Mouse (Mus musculus): ENCODE measurements around the gene Gtf2a1.
"Not testable (repeated sequence)": the region's sequence is repeated elsewhere in the genome, so short reads cannot be mapped to it uniquely, and the experiment has no call there.

Gtf2a1 gene

DNA sequence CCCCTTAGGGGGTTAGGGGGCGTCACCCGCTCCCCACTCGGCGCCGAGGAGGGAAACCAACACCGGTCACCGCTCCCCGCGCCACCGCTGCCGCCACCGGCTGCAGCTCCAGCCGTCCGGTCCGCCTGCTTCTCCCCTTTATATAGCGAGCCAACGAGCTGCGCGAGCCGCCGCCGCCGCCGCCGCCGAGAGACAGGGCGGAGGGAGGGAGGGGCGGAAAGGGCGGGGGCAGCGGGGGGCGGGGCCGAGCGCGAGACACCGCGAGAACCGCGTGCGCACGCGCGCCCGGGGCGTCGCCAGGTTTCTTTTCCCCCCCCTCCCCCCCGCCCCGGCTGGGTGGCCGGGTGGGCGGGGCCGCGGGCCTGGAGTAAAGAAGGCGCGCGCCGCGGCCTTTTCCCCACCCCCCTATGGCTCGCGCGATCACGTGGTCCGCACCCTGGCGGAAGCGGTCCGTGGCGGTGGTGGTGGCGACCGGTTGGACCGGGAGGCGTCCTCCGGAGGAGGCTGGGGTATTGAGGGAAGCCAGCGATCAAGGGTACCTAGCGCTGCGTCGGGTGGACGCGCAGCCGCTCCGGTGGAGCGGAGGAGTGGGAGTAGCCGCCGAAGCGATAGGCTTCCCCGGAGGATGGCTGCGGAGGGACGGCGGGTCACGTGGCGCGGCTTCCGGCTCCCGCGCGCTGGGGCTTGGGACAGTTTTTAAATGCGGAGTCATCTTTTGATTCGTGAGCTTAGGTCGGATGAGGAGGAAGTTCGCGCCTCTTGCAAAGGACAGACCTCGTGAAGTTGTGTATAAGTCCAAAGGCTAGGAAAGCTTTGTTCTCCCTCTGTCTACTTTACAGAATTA is at the start of gene Gtf2a1:
Gene Gtf2a1, minus strand, starts transcription at position 641 of the 844 bp plus-strand sequence.
- DNase-seq (ENCODE audit: low spot score): peak; percentile 98

DNA sequence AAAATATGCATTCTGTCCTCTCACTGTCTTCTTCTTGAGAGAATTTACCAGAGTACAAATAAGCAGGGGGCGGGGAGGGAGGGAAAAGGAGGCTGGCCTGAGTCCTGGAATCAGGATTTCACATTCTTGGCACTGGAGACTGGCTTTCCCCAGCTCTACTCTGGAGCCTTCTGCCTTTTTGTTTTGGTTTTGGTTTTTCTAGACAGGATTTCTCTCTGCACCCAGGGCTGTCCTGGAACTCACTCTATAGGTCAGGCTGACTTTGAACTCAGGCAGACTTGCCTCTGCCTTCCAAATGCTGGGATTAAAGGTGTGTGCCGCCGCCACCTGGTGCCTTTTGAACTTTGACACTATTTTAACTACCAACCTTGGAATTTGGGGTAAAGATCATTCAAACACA is 48.1 kb upstream of the Gtf2a1 start:
- DNase-seq (ENCODE audit: low spot score): no peak

DNA sequence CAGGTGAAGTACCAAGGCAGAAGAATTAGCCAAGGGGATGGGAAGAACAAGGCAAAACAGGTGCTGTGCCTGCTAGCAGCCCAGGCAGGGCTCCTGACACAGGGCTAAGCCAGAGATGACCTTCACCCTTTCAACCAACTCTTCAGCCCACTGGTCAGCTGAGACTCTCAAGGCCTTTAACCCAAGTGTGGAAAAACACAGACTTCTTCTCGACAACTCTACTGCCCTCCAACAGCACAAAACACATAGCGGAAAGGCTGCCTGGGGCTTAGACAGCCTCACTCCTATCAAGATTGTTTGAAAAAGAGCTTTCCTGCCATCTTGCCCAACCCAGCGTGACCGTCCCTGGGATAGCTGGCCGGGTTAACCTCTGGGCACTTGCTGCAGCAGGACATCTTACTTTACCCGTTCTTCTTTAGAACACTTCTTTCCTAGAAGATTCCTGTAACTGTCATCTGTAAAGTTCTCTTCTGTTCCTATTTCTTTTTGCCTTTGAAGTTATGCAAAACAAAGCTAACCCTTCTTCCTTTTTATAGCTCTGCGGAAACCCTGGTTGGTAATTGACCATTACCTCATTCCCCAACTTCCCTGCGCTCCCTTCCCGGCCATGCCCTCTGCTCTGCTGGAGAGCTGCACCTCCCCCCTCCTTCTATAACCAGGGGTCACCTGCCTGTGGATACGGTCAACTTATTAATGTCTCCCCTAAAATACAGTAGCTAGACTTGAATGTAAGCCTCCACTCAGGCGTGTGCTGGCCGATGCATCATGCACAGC is 47.0 kb upstream of the Gtf2a1 start:
- no peak for DNase-seq (ENCODE audit: low spot score)

DNA sequence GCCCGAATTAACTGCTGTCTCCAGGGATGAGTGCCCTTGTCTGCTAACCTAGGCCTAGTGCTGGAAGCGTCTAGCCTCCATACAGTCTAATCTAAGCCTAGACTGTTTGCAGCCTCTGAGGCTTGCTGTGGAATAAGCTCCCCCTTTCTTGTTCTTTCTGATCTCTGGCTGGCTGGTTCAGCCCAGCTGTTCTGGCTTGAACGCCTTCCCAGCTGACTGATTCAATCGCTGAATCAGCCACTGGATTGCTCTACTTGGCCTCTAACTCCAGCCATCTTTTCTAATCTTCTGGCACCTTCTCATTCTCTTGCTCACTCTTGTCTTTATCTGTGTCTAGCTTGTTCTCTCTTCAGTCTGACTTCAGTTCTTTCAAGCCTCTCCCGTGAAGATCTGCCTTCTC is 36.2 kb upstream of the Gtf2a1 start:
- DNase-seq (ENCODE audit: low spot score): no peak

DNA sequence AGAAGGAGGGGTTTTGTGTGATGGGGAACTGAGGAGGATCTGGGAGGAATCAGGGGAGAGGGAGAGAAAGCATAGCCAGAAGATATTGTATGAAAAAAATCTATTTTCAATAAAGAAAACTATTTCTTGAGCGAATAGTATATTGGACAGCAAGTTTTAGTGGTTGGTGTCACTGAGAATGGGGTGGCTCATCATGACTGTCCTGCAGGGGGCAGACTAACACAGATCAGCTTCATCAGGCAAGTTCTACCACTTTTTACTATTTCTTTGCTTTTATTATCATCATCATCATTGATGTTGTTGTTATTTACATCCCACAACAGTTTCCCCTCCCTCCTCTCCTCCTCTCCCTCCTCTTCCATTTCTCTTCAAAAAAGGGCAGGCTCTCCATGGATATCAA is 34.7 kb upstream of the Gtf2a1 start:
- DNase-seq (ENCODE audit: low spot score): no peak

DNA sequence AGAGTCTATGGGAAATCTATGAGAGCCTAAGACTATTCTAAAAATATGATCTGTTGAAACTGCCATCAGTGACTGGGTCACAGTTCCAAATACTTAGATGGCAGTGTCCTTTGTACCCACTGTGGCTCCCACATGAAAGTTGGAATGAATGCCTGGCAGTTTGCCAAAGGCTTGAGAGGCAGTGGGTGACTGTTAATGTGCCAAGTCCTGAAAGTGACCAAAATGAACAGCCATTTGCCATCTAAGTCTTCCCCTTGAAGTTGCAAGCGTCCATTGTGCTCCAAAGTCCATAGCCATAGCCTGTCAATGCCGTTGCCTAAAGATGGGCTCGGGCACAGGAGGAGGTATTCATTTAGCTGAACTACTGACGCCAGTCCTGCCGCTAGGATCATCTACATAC is 19.1 kb upstream of the Gtf2a1 start:
- no peak for DNase-seq (ENCODE audit: low spot score)

DNA sequence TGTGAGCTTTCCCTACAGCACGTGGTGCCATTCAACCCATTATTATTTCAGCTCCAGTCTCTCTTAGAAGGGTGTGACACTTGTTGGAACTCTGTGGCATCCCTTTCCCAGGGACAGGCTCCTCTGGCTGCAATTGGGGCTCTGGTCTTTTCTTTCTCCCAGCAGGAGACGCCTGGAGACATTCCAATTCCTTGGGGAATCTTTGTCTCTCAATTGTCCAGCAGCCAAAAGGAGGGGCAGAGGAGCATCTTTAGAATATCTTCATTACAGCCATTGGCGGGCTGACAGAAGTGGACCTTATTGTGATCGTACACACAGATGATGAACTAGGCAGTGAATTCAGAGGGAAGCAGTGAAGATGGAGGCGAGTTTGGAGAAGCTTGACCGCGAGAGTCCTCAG is 17.4 kb upstream of the Gtf2a1 start:
- DNase-seq (ENCODE audit: low spot score): no peak

DNA sequence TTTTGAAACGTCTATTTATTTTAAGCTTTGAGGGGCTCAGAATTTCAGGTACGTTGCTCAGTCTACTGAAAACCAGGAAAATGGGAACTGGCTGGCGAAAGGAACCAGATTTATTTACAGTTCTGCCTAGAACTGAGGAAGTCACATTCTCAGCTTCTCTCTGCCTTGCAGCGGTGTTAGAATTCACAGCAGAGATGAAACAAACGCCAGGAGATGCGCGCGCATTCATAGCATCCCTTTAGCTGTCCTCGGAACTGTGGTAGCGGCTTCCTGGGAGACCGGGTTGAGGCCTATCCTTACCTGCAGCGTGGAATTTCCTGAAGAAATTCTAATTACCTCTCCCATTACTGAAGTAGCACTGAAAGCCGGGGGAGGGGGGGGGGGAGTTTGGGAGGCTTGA is 16.4 kb upstream of the Gtf2a1 start:
- DNase-seq (ENCODE audit: low spot score): no peak

DNA sequence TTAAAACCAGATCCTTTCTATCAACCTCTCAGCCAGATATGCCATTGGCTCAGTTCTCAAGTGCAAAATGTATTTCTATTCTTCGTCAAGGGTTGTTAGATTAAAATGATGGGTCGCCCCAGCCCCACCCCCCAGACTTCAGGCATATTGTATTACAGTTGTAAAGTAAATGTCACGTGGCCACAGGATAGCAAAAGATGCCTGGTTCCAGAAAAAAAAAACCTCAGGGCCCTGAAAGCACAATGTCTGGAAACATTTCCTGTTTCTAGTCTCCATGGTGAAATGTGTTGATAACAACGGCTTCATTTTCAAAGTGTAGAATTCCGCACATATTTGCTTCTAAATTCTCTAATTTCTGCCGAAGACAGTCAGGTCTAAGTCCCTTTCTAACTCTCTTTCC is 14.3 kb upstream of the Gtf2a1 start:
- DNase-seq (ENCODE audit: low spot score): no peak

DNA sequence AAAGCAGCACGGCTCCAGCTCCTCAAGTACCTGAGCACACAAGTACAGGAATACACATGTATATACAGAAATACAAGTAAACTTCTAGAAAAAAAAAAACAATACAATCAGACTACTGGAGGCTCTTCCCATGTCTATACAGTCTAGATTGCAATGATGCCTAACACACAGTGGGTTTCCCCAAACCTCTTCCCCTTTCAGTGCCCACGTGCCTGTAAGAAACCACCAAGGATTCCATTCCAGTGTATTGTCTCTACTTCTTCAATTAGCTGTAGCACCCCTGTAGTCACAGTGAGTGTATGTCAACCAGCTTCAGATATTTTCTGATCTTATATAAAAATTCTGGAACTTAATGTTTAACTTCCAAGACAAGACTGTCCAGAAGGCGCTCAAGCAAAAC is 1.8 kb upstream of the Gtf2a1 start:
- DNase-seq (ENCODE audit: low spot score): no peak

DNA sequence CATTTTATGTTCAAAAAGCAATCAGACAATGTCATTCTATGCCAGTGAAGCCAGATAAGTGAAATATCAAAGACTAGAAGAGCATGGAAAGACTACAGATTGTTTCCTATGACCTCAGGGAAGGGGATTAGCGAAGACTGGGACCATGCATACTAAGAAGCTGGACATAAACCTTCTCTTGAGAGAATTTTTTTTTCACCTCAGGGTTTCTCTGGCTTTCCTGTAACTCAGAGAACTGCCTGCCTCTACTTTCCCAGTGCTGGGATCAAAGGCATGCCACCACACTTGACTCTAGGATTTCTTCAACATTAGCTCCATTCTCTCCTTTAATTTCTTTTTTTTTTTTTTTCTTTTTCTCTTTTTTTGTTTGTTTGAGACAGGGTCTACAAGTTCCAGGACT is 904 bp upstream of the Gtf2a1 start:
- no peak for DNase-seq (ENCODE audit: low spot score)

DNA sequence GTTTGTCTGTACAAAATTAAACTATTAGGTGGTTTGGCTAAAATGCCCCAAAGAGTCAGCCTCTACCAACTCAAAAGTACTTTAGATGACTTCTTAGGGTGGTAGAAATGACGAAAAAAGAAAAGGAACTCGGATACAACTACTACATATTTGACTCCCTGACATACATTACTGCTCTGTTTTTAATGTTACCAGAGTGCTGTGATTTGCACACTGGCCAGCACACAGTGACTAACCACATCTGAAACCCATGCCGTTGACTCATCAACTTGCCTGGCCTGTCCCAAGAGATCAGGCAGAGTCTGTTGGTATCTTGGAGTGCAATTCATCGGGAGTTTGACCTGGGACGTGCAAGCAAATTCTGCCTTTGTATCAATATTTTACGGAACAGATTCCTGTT is 429 bp upstream of the Gtf2a1 start:
- DNase-seq (ENCODE audit: low spot score): no peak

DNA sequence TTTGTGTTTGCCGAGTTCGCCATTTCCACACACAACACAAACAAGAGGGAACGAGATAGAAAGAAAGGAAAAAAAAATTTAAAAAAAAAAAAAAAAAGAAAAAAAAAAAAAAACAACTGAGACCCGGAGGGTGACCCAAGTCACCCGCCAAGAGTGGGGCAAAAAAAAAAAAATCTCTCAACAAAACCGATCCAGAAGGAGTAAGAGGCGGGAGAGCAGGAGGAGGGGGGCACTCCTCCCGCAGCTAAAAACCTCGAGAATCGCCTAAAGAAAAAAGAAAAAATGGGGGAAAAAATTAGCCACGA is 793 bp downstream of the Gtf2a1 start:
- DNase-seq (ENCODE audit: low spot score): no peak

DNA sequence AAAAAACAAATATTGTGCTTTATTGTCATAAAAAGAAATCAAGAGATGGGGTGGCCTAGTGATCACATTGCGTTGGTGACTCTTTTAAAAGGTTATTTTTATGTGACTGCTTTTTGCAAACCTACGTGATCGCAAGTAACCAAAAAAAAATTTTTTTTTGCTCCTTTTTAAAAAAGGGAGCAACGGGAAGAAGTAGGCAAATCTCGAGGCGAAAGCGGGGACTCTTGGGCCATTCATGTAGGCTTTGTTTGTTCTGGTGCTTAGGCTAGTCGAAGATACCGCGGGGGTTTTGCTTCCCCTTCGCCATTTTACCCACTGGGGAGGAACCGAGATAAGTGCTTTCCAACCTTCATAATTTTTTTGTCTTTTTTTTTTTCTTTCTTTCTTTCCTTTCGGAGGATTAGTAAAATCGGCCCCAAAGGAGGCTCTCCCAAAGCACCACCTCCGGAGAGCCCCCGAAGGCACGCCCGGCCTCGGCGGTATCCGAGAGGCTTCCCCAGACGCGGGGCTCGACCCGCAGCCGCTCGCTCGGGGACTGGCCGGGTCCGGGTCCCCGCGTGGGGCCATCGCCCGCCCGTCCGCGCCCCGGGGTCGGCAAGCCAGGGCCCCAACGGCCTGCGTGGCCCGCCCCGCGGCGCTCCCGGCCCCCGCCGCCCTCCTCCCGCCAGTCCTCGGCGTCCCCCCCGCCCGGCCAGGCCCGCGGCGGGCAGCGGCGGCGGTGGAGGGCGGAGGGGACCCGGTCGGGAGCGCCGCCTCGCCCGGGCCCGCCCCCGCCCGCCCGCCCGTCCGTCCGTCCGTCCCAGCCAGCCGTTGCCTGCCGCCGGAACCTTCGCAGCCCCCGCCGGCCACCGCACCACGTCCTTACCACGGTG is 1.4 kb downstream of the Gtf2a1 start:
- DNase-seq (ENCODE audit: low spot score): peak; percentile 76

DNA sequence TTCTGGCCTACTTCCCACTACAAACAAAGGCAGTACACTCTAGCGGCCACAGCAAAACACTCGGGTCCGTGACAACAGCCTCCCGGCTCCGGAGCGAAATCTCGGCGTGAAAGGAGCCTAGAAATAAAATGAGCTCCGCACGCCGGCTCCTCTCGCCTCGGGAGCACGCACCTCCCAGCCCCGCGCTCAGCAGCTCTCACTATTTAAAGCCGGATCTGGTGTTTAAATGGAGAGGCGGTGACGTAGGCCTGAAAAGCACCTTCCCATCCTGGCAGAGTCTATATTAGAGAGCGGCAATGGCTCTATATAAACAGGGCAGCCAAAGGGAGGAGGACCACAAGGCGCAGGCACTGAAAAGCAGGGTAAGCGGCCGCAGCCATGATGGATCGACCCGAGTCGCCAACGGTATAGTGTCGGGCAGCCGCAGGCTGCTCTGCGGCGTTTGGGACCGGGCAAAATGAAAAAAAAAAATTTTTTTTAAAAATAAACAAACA is 2.1 kb downstream of the Gtf2a1 start:
- peak; percentile 90 for DNase-seq (ENCODE audit: low spot score)

DNA sequence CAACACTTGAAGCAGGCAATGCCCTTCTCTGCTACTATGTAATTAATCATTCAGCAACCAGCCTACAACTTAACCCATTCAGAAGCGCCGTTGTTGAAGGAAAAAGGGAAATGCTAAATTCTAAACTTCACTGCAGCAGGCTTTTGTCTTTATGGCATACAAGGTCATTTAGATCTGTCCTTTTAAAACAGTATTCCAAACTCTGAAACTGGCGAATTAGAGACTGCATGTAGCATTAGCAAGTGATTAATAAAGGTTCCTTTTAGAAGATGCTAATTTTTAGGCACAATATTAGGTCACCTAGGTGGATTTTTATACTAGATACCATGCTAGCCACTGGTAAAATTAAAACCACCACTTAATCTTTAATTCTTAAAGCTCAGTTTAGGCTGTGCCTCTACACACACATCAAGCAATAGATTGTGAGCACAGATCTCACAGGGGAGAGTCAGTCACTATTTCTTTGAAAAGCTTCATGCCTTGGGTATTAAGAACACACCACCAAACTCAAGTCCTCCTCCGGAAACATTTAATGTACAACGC is 2.7 kb downstream of the Gtf2a1 start:
- no peak for DNase-seq (ENCODE audit: low spot score)

DNA sequence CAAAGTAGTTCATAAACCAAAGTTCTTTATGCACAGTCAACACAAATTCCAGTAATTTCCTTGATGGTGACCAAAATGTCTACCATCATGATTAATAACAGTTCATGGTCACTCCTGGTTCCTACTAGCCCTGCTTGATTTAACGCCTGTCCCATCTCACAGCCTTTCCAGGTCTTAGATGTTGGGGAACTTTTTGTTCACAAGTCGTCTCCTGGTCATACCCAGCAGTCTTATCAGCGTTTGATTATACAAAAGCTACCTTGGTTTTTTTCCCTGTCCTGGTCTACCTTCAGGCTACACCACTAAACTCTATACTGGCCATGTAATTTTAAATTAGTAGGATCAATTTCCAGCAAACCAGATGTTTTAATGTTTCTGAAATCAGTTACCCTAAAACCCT is 3.2 kb downstream of the Gtf2a1 start:
- DNase-seq (ENCODE audit: low spot score): no peak

DNA sequence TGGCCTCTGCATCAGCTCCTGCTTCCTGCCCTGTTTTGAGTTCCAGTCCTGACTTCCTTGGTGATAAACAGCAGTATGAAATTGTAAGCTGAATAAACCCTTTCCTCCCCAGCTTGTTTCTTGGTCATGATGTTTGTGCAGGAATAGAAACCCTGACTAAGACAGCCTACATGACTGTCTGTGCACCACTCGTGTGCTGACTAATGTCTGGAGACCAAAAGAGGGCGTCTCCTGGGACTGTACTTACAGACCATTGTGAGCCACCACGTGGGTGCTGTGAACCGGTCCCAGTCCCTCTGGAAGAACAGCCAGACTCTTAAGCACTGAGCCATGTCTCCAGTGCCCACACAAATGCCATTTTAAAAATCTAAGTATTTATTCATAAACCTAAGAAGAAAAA is 4.5 kb downstream of the Gtf2a1 start:
- not testable (repeated sequence) for DNase-seq (ENCODE audit: low spot score)

DNA sequence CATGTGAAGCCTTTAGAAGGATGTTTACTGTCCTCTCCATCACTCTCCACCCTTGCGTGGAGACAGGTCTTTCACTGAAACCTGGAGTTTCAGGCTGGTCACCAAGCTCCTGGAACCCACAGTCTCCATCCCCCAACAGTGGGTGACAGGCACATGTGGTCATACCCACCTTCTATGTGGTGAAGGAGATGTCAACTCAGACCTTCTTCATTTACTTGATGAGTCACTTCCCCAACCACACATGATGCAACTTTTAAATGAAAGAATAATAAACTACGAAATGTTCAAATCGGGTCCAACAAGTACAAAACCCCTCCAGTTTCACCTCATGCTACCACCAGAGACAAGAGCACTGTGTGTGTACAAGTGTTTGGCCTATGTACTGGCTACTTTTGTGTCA is 5.1 kb downstream of the Gtf2a1 start:
- DNase-seq (ENCODE audit: low spot score): no peak

DNA sequence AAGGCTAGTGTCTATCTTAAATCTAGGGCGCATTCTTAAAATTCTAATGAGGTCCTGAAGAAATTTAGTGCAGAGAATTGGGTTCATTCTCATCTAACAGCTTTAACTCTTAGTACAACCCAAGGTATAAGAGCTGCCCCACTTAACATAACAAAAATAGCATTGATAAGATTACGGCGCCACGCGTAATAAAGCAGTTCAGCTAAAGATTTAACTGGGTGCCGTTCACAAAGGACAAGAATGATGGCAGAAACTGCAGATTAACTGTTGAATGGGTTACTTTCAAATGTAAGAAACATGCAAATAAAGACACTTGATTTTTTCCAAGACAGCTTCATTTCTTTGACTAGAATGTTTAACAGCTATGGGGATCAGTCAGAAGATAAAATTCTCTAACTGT is 6.9 kb downstream of the Gtf2a1 start:
- DNase-seq (ENCODE audit: low spot score): no peak

DNA sequence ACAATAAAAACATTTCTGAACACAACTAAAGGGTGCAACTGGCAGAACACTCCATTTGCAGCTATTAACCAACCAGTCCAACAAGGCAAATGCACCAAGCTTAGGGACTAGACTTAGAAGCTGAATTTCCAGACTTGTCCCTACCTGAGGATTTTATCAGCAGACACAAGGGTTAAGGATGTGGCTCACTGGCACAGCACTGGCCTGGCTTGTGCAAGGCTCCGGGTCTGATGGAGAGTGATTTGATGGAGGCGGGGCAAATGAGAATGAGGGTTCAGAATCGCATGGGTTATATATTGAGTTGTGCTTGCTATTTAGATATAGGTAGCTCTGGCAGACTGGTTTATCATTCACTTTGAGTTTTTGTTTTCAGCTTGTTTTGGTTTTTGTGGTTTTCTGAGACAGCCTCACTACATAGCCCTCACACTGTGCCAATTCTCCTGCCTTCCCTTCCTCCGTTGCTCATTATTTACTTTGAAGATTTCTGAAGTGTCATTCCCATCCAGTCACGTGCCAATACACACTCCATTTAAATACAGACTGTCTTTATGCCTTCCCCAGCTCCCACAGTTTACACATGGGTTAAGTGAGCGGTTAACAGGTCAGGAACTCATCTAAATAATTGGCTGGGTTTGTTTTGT is 7.8 kb downstream of the Gtf2a1 start:
- no peak for DNase-seq (ENCODE audit: low spot score)

Data from testis, postnatal 10 days (tissue).